21 mouse cellular contexts compared by ENCODE assay signal in the genomic region with DNA sequence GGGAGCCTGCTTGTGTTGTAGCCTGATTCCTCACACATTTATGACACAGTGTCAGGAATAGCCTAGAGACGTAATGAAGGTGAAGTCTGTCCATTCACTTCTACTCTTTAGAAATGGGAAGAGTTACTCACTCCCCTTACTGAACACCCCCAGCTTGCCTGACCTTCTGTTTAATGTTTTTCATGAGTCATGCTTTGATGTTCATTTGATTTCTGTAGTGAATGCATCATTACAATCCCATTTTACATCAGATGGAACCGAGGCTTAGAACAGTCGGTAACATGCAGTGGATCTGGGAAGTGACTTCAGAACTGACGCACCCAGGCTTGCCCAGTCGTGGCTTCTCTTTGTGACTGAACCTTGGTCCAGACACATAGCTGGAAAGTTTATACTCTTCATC.
A peak's percentile ranks its signal among the peaks of the same experiment; 100 is the strongest.
DNase-seq lines count a peak whose midpoint lies in the region; TF ChIP-seq lines count a peak whose summit lies in the region.
"Had no signal": no experiment of that assay in that cellular context is flagged by ENCODE, and none has a peak within 500 bp of the region (broad histone marks: within the 10 kb centered on the region; RNA-seq: fewer than 3 reads in every experiment).

No protein-coding gene starts in this region.

- no peak overlapping the region for H3K4me3 ChIP-seq in layer of hippocampus, adult 2 months
- H3K4me3 ChIP-seq: embryonic facial prominence, embryonic 13.5 days; embryonic facial prominence, embryonic 15.5 days; erythroblast, embryonic 14.5 days; forebrain, embryonic 10.5 days; forebrain, embryonic 12.5 days had no signal

- intact Hi-C loops in gastrocnemius, postnatal 36 days (cut with DNase I): no loop called here

- TF ChIP-seq CTCF in layer of hippocampus, adult 2 months (conservative IDR thresholded peaks at IDR 0.05): no peak

- peak; percentile 37 to 80 for DNase-seq in adrenal gland, adult (ENCODE audit: inconsistent age in 2 of 2, low spot score in 1 of 2)
- no peak for DNase-seq in adrenal gland, postnatal 10 days
- DNase-seq in adrenal gland, postnatal 25 days: peak; percentile 8
- DNase-seq in adrenal gland, adult 18-20 months (ENCODE audit: low spot score in 2 of 2): no peak
- peak in 1 of 2 experiments; percentile 32 for DNase-seq in layer of hippocampus, adult 2 months (ENCODE audit: low spot score in 2 of 2)
- no peak for DNase-seq in layer of hippocampus, postnatal 10 days (ENCODE audit: low spot score in 2 of 2)
- peak; percentile 55 for DNase-seq in brain, adult 2 months (ENCODE audit: low read depth, low spot score)
- DNase-seq in gastrocnemius, postnatal 36 days: no peak
- DNase-seq: B cell, adult 2 months; cerebellum, adult 11 months; cerebellum, adult 18-20 months; cerebellum, adult 8-10 months; cerebellum, adult 9-11 months; cerebellum, postnatal 14 days; cerebellum, postnatal 36 days; embryo, embryonic 11 days had no signal

- peak overlapping the region; percentile 52; the same call in 1 of the 2 replicates for H3K27ac ChIP-seq in layer of hippocampus, adult 2 months
- H3K27ac ChIP-seq: embryonic facial prominence, embryonic 13.5 days; embryonic facial prominence, embryonic 15.5 days; forebrain, embryonic 12.5 days had no signal

Comparison
In these comparisons a context has a peak if more than half of its experiments do, and no peak if none do; other contexts are left out.
1. DNase-seq: peak in adrenal gland, adult (2 of 2), adrenal gland, postnatal 25 days (single experiment) and brain, adult 2 months (single experiment); none in adrenal gland, postnatal 10 days (single experiment), adrenal gland, adult 18-20 months (0 of 2), layer of hippocampus, postnatal 10 days (0 of 2) and gastrocnemius, postnatal 36 days (0 of 2).